10 mouse cellular contexts compared by ENCODE assay signal in the genomic region with DNA sequence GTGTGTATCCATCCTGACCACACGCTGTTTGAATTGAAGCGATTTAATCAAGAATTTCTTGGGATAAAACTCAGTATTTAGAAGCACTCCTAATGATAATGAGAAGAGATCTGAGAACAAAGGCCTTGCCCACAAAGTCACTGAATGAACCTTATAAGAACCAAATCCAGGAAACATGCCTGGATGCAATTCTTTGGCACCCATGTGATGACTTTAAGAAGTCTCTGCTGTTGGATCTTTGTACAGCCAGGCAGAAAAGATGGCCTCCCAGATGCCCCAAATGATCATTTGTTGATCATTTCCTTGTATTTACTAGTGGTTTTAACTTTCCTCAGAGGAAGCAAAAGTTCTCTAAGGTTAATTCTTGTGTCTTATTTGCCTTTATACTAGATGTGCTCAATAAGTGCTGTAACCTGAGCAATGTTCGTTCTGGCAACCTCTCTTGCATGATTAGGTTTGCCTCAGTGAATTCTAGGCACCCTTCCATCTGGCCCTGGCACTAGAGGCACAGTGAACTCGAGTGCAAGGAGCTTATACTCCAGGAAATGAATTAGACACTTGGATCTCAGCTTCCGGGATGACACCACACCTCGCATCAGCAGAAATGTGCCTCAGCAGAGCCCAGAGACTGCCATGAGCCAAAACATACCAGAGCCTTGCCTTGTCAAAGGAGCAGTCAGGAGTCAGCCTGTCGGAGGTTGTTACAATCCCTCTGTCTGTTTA. TPM values are rescaled to one million over a fixed set of nuclear protein-coding genes. Genes with fewer than 3 reads are reported as not detected.
DNase-seq lines count a peak whose midpoint lies in the region; ATAC-seq lines count a peak whose summit lies in the region.
"Had no signal": no experiment of that assay in that cellular context is flagged by ENCODE, and none has a peak within 500 bp of the region (broad histone marks: within the 10 kb centered on the region; RNA-seq: fewer than 3 reads in every experiment).

No protein-coding gene starts in this region.

- no peak overlapping the region for H3K27ac ChIP-seq in forebrain, embryonic 15.5 days (replicated peaks)
- no peak overlapping the region for H3K27ac ChIP-seq in forebrain, embryonic 10.5 days
- no peak overlapping the region for H3K27ac ChIP-seq in midbrain, embryonic 14.5 days (replicated peaks; ENCODE audit: low read depth, low read length)
- no peak overlapping the region for H3K27ac ChIP-seq in midbrain, embryonic 15.5 days
- H3K27ac ChIP-seq: liver, embryonic 14.5 days had no signal

- no peak overlapping the region for H3K4me2 ChIP-seq in forebrain, embryonic 15.5 days (replicated peaks)
- no peak overlapping the region for H3K4me2 ChIP-seq in midbrain, embryonic 14.5 days (ENCODE audit: low read length)
- no peak overlapping the region for H3K4me2 ChIP-seq in midbrain, embryonic 15.5 days

- 55% methylated on average over 7 of the region's 7 CpGs for WGBS in forebrain, embryonic 15.5 days
- 86% methylated on average over 7 of the region's 7 CpGs for WGBS in forebrain, embryonic 10.5 days
- WGBS in midbrain, embryonic 14.5 days: 82% methylated on average over 7 of the region's 7 CpGs
- WGBS in midbrain, embryonic 15.5 days: 78% methylated on average over 7 of the region's 7 CpGs

- no peaks in the 10 kb centered on the region for H3K9me3 ChIP-seq in forebrain, embryonic 15.5 days
- no peaks in the 10 kb centered on the region for H3K9me3 ChIP-seq in forebrain, embryonic 10.5 days
- H3K9me3 ChIP-seq in midbrain, embryonic 14.5 days (ENCODE audit: control insufficient read depth, low read length): no peaks in the 10 kb centered on the region
- H3K9me3 ChIP-seq in midbrain, embryonic 15.5 days: no peaks in the 10 kb centered on the region

- no peaks in the 10 kb centered on the region for H3K27me3 ChIP-seq in forebrain, embryonic 15.5 days
- no peaks in the 10 kb centered on the region for H3K27me3 ChIP-seq in forebrain, embryonic 10.5 days (ENCODE audit: poor library complexity, severe bottlenecking)
- no peaks in the 10 kb centered on the region for H3K27me3 ChIP-seq in midbrain, embryonic 14.5 days (ENCODE audit: control insufficient read depth, insufficient read depth, low read length)
- no peaks in the 10 kb centered on the region for H3K27me3 ChIP-seq in midbrain, embryonic 15.5 days (replicated peaks)

- no peak overlapping the region for H3K9ac ChIP-seq in forebrain, embryonic 15.5 days (replicated peaks)
- no peak overlapping the region for H3K9ac ChIP-seq in midbrain, embryonic 14.5 days (replicated peaks; ENCODE audit: low read length)
- no peak overlapping the region for H3K9ac ChIP-seq in midbrain, embryonic 15.5 days
- H3K9ac ChIP-seq: liver, embryonic 14.5 days had no signal

- no peak overlapping the region for H3K4me3 ChIP-seq in forebrain, embryonic 15.5 days
- H3K4me3 ChIP-seq in forebrain, embryonic 10.5 days: no peak overlapping the region
- no peak overlapping the region for H3K4me3 ChIP-seq in midbrain, embryonic 14.5 days (replicated peaks; ENCODE audit: low read depth, low read length)
- no peak overlapping the region for H3K4me3 ChIP-seq in midbrain, embryonic 15.5 days

- DNase-seq in forebrain, embryonic 10.5 days (ENCODE audit: extremely low spot score, low spot score): no peak
- DNase-seq in midbrain, embryonic 14.5 days: peak; percentile 10
- DNase-seq in cerebellum, adult 18-20 months: peak; percentile 57 to 64
- DNase-seq in kidney, postnatal 14 days: peak; percentile 12
- DNase-seq in spleen, postnatal 4 days (ENCODE audit: low spot score in 2 of 2): no peak
- DNase-seq in liver: no peak
- DNase-seq: layer of hippocampus, postnatal 36 days had no signal

- ATAC-seq in forebrain, embryonic 15.5 days (replicated peaks): peak; percentile 69; the same call in 1 of the 2 replicates
- ATAC-seq in midbrain, embryonic 14.5 days (ENCODE audit: low FRiP score, low TSS enrichment): no peak
- ATAC-seq in midbrain, embryonic 15.5 days (replicated peaks): no peak

- no peaks in the 10 kb centered on the region for H3K36me3 ChIP-seq in forebrain, embryonic 15.5 days
- no peaks in the 10 kb centered on the region for H3K36me3 ChIP-seq in forebrain, embryonic 10.5 days (replicated peaks)
- H3K36me3 ChIP-seq in midbrain, embryonic 14.5 days (ENCODE audit: control insufficient read depth, insufficient read depth, low read length): no peaks in the 10 kb centered on the region
- H3K36me3 ChIP-seq in midbrain, embryonic 15.5 days (replicated peaks): no peaks in the 10 kb centered on the region

- H3K4me1 ChIP-seq in forebrain, embryonic 15.5 days: no peaks in the 10 kb centered on the region
- H3K4me1 ChIP-seq in forebrain, embryonic 10.5 days: no peaks in the 10 kb centered on the region
- no peaks in the 10 kb centered on the region for H3K4me1 ChIP-seq in midbrain, embryonic 14.5 days (ENCODE audit: control insufficient read depth, insufficient read depth, low read length)
- H3K4me1 ChIP-seq in midbrain, embryonic 15.5 days: no peaks in the 10 kb centered on the region

RNA-seq across cellular contexts. Expression of gene Ereg, which starts 29.7 kb away (rescaled TPM):
- not detected in 2 replicates for polyA plus RNA-seq in forebrain, embryonic 15.5 days (2015; fragmentation: Nextera tagmentation; extraction: Ambion mirVana)
- polyA plus RNA-seq in forebrain, embryonic 10.5 days (2016; fragmentation: Nextera tagmentation; extraction: Ambion mirVana): 0.07 TPM in 1 of 2 replicates, not detected in the other
- polyA plus RNA-seq in midbrain, embryonic 14.5 days (2014; fragmentation: Nextera tagmentation; extraction: Ambion mirVana): not detected in 2 replicates
- polyA plus RNA-seq in midbrain, embryonic 15.5 days (2015; fragmentation: Nextera tagmentation; extraction: Ambion mirVana): not detected in 2 replicates

RNA-seq across cellular contexts. Expression of gene Areg, which starts 35.3 kb away (rescaled TPM):
- 0.23 TPM in 1 of 2 replicates, not detected in the other for polyA plus RNA-seq in forebrain, embryonic 15.5 days (2015; fragmentation: Nextera tagmentation; extraction: Ambion mirVana)
- polyA plus RNA-seq in forebrain, embryonic 10.5 days (2016; fragmentation: Nextera tagmentation; extraction: Ambion mirVana): not detected in 2 replicates
- 0.30 TPM in 1 of 2 replicates, not detected in the other for polyA plus RNA-seq in midbrain, embryonic 14.5 days (2014; fragmentation: Nextera tagmentation; extraction: Ambion mirVana)
- polyA plus RNA-seq in midbrain, embryonic 15.5 days (2015; fragmentation: Nextera tagmentation; extraction: Ambion mirVana): 0.14 and 0.36 TPM in 2 replicates
- polyA plus RNA-seq: liver, embryonic 14.5 days had no signal

Comparison
In these comparisons a context has a peak if more than half of its experiments do, and no peak if none do; other contexts are left out.
1. DNase-seq: peak in midbrain, embryonic 14.5 days (single experiment), cerebellum, adult 18-20 months (2 of 2) and kidney, postnatal 14 days (single experiment); none in forebrain, embryonic 10.5 days (single experiment), spleen, postnatal 4 days (0 of 2) and liver (single experiment).